Mouse (Mus musculus) heart, postnatal 4 days (tissue): ENCODE results near the gene Lipn. TPM values are rescaled to one million over a fixed set of nuclear protein-coding genes. Genes with fewer than 3 reads are reported as not detected.

Experiments used
- microRNA-seq, 2 experiments: library from miRNA; unstranded; fragments of <30 nt; microRNA quantifications; one replicate each; pipeline ENCODE4 v1.2.0; 2021 to 2022
- total RNA-seq, 2 experiments: library from RNA; stranded (reverse); gene quantifications; 2 replicates each; pipeline ENCODE4 v1.2.3; 2021

The Lipn gene
- total RNA-seq, 2 experiments from 2014 or later, result not detected

Small RNA genes lying within 50 kb of the gene (microRNA-seq; reads per million reads assigned to microRNA genes)
- 0 reads per million in 2 experiments for gene Gm23334

Other genes starting within 250 kb of the Lipn start
- gene Lipf, start 106.2 kb upstream of the Lipn start, total RNA-seq, result not detected
- gene Lipk, start 59.1 kb upstream of the Lipn start, total RNA-seq, result not detected
- gene Lipm, start 33.6 kb downstream of the Lipn start, total RNA-seq, result not detected
- not detected for gene Ankrd22, start 98.7 kb downstream of the Lipn start, total RNA-seq
- gene Stambpl1, start 124.9 kb downstream of the Lipn start, total RNA-seq, result 1 to 10 TPM; 7.1 to 7.9 TPM
- gene Acta2, start 188.2 kb downstream of the Lipn start, total RNA-seq, result 1,000 to 10,000 TPM; 1,243 to 1,503 TPM
- gene Fas, start 223.3 kb downstream of the Lipn start, total RNA-seq, result 1 to 10 TPM; 4.3 to 4.6 TPM